Mouse (Mus musculus) MEL (cell line): ENCODE data around the gene Cdkl3. TPM values are rescaled to one million over a fixed set of nuclear protein-coding genes. Genes with fewer than 3 reads are reported as not detected.
A peak's percentile ranks its signal among the peaks of the same experiment; 100 is the strongest.

Experiments
- DNase-seq: peaks from one replicate; pipeline ENCODE4 v3.0.0; 2011; ENCODE audit warnings: low read depth, low spot score
- H3K27ac ChIP-seq: 2 replicates; pipeline ENCODE4 v1.5.1; 2012; ENCODE audit warnings: low read depth, mild to moderate bottlenecking, control low read depth, low read length, moderate library complexity; ENCODE audit not compliant: control insufficient read depth
- H3K27me3 ChIP-seq, 2 experiments: fragments of 150-350 bp in 1 of 2; sonication (generic) in 1 of 2; 2 replicates each; pipeline ENCODE4 v1.6.1; 2012; ENCODE audit warnings: low read length in 2 of 2, mild to moderate bottlenecking in 2 of 2, improper control_type of control experiment in 1 of 2, moderate library complexity in 1 of 2; ENCODE audit not compliant: insufficient read depth in 2 of 2, control insufficient read depth in 1 of 2
- H3K36me3 ChIP-seq, 2 experiments: 2 replicates each; pipeline ENCODE4 v1.6.1; 2012 to 2014; ENCODE audit warnings: low read length in 2 of 2, improper control_type of control experiment in 1 of 2, inconsistent platforms in 1 of 2, mild to moderate bottlenecking in 1 of 2; ENCODE audit not compliant: insufficient read depth in 2 of 2, control insufficient read depth in 1 of 2
- H3K4me1 ChIP-seq, 2 experiments: fragments of 150-350 bp in 1 of 2; sonication (generic) in 1 of 2; 2 replicates each; pipeline ENCODE4 v1.6.1; 2012; ENCODE audit warnings: low read length in 2 of 2, improper control_type of control experiment in 1 of 2, mild to moderate bottlenecking in 1 of 2; ENCODE audit not compliant: insufficient read depth in 2 of 2, control insufficient read depth in 1 of 2
- H3K4me3 ChIP-seq, 2 experiments: fragments of 150-350 bp in 1 of 2; sonication (generic) in 1 of 2; 2 replicates each; pipeline ENCODE4 v1.5.1; 2012; ENCODE audit warnings: low read depth in 2 of 2, low read length in 2 of 2, mild to moderate bottlenecking in 2 of 2, moderate library complexity in 2 of 2, control low read depth in 1 of 2, improper control_type of control experiment in 1 of 2; ENCODE audit not compliant: control insufficient read depth in 1 of 2, insufficient read depth in 1 of 2
- H3K79me2 ChIP-seq: 2 replicates; pipeline ENCODE4 v1.6.1; 2012; ENCODE audit warnings: mild to moderate bottlenecking, low read length, moderate library complexity; ENCODE audit not compliant: control insufficient read depth, poor library complexity, insufficient read depth
- H3K9ac ChIP-seq: 2 replicates; pipeline ENCODE4 v1.6.1; 2012; ENCODE audit warnings: low read depth, mild to moderate bottlenecking, control low read depth, low read length, moderate library complexity; ENCODE audit not compliant: control insufficient read depth, poor library complexity, severe bottlenecking
- H3K9me3 ChIP-seq: fragments of 150-350 bp; sonication (generic); replicated peaks from 2 replicates; pipeline ENCODE4 v1.6.1; 2012; ENCODE audit warnings: mild to moderate bottlenecking, low read length, improper control_type of control experiment, moderate library complexity; ENCODE audit not compliant: insufficient read depth
- BHLHE40 ChIP-seq: IDR thresholded peaks from 2 replicates; pipeline ENCODE4 v1.6.1; 2012; ENCODE audit warnings: low read depth, mild to moderate bottlenecking, inconsistent platforms, low read length, improper control_type of control experiment, borderline replicate concordance
- CHD2 ChIP-seq: IDR thresholded peaks from 2 replicates; pipeline ENCODE4 v1.6.1; 2011; ENCODE audit warnings: low read length, improper control_type of control experiment
- CTCF ChIP-seq, 3 experiments: IDR thresholded peaks in 2 of 3; conservative IDR thresholded peaks in 1 of 3; 2 replicates each; pipeline ENCODE4 v1.5.1; 2011 to 2012; ENCODE audit warnings: low read length in 3 of 3, low read depth in 2 of 3, mild to moderate bottlenecking in 2 of 3, improper control_type of control experiment in 1 of 3, inconsistent platforms in 1 of 3, mixed read lengths in 1 of 3, moderate library complexity in 1 of 3; ENCODE audit not compliant: control insufficient read depth in 1 of 3, insufficient read depth in 1 of 3, poor library complexity in 1 of 3, severe bottlenecking in 1 of 3
- E2F4 ChIP-seq: IDR thresholded peaks from 2 replicates; pipeline ENCODE4 v1.6.1; 2011; ENCODE audit warnings: low read depth, low read length, improper control_type of control experiment, borderline replicate concordance
- ELF1 ChIP-seq: IDR thresholded peaks from 2 replicates; pipeline ENCODE4 v1.6.1; 2014; ENCODE audit warnings: low read depth, mild to moderate bottlenecking, inconsistent platforms, low read length, improper control_type of control experiment, moderate library complexity
- EP300 ChIP-seq, 2 experiments: IDR thresholded peaks; 2 replicates each; pipeline ENCODE4 v1.6.1; 2011; ENCODE audit warnings: improper control_type of control experiment in 2 of 2, low read length in 2 of 2, low read depth in 1 of 2, mild to moderate bottlenecking in 1 of 2
- ETS1 ChIP-seq: IDR thresholded peaks from 2 replicates; pipeline ENCODE4 v1.6.1; 2012; ENCODE audit warnings: low read depth, mild to moderate bottlenecking, inconsistent platforms, low read length, improper control_type of control experiment, moderate library complexity
- GABPA ChIP-seq: IDR thresholded peaks from 2 replicates; pipeline ENCODE4 v1.6.1; 2012; ENCODE audit warnings: low read depth, mild to moderate bottlenecking, inconsistent platforms, low read length, improper control_type of control experiment, moderate library complexity
- GATA1 ChIP-seq: IDR thresholded peaks from 2 replicates; pipeline ENCODE4 v1.6.1; 2011; ENCODE audit warnings: low read depth, low read length, improper control_type of control experiment
- HCFC1 ChIP-seq: IDR thresholded peaks from 2 replicates; pipeline ENCODE4 v1.6.1; 2012; ENCODE audit warnings: low read depth, mild to moderate bottlenecking, inconsistent platforms, low read length, improper control_type of control experiment, moderate library complexity
- JUND ChIP-seq: IDR thresholded peaks from 2 replicates; pipeline ENCODE4 v1.6.1; 2011; ENCODE audit warnings: low read depth, mild to moderate bottlenecking, improper control_type of control experiment, low read length
- KAT2A ChIP-seq: conservative IDR thresholded peaks from 2 replicates; pipeline ENCODE4 v1.6.1; 2012; ENCODE audit warnings: low read depth, low read length, improper control_type of control experiment, inconsistent platforms
- MAFK ChIP-seq: IDR thresholded peaks from 2 replicates; pipeline ENCODE4 v1.6.1; 2011; ENCODE audit warnings: low read depth, mild to moderate bottlenecking, low read length, improper control_type of control experiment, borderline replicate concordance
- MYC ChIP-seq: IDR thresholded peaks from 2 replicates; pipeline ENCODE4 v1.6.1; 2011; ENCODE audit warnings: low read depth, mild to moderate bottlenecking, low read length, improper control_type of control experiment, moderate library complexity
- NELFE ChIP-seq: IDR thresholded peaks from 2 replicates; pipeline ENCODE4 v1.6.1; 2011; ENCODE audit warnings: low read depth, low read length, improper control_type of control experiment
- NRF1 ChIP-seq: IDR thresholded peaks from 2 replicates; pipeline ENCODE4 v1.6.1; 2014; ENCODE audit warnings: low read depth, mild to moderate bottlenecking, inconsistent platforms, low read length, improper control_type of control experiment, moderate library complexity; ENCODE audit not compliant: poor library complexity, insufficient read depth, severe bottlenecking
- POLR2A ChIP-seq, 2 experiments: IDR thresholded peaks; 2 replicates each; pipeline ENCODE4 v1.6.1; 2011 to 2012; ENCODE audit warnings: low read length in 2 of 2, mild to moderate bottlenecking in 2 of 2, control low read depth in 1 of 2, improper control_type of control experiment in 1 of 2, low read depth in 1 of 2, moderate library complexity in 1 of 2; ENCODE audit not compliant: control insufficient read depth in 1 of 2, insufficient read depth in 1 of 2, poor library complexity in 1 of 2
- POLR2AphosphoS5 ChIP-seq: IDR thresholded peaks from 2 replicates; pipeline ENCODE4 v1.6.1; 2012; ENCODE audit warnings: low read depth, borderline replicate concordance, mild to moderate bottlenecking, inconsistent platforms, low read length, moderate library complexity, mixed read lengths
- RAD21 ChIP-seq: IDR thresholded peaks from 2 replicates; pipeline ENCODE4 v1.6.1; 2011; ENCODE audit warnings: mild to moderate bottlenecking, low read depth, low read length, improper control_type of control experiment
- RCOR1 ChIP-seq: IDR thresholded peaks from 2 replicates; pipeline ENCODE4 v1.6.1; 2012; ENCODE audit warnings: low read depth, mild to moderate bottlenecking, inconsistent platforms, low read length, improper control_type of control experiment
- SIN3A ChIP-seq: IDR thresholded peaks from 2 replicates; pipeline ENCODE4 v1.6.1; 2012; ENCODE audit warnings: low read length, improper control_type of control experiment, inconsistent platforms
- TBP ChIP-seq: IDR thresholded peaks from 2 replicates; pipeline ENCODE4 v1.8.0; 2011; ENCODE audit warnings: low read depth, low read length, improper control_type of control experiment
- UBTF ChIP-seq: IDR thresholded peaks from 2 replicates; pipeline ENCODE4 v1.6.1; 2012; ENCODE audit warnings: low read depth, mild to moderate bottlenecking, inconsistent platforms, low read length, improper control_type of control experiment, moderate library complexity, borderline replicate concordance; ENCODE audit not compliant: insufficient read depth
- ZKSCAN1 ChIP-seq: IDR thresholded peaks from 2 replicates; pipeline ENCODE4 v1.6.1; 2012; ENCODE audit warnings: low read depth, mild to moderate bottlenecking, inconsistent platforms, low read length, improper control_type of control experiment, moderate library complexity
- ZMIZ1 ChIP-seq: IDR thresholded peaks from 2 replicates; pipeline ENCODE4 v1.6.1; 2012; ENCODE audit warnings: low read depth, mild to moderate bottlenecking, inconsistent platforms, low read length, improper control_type of control experiment, moderate library complexity
- ZNF384 ChIP-seq: IDR thresholded peaks from 2 replicates; pipeline ENCODE4 v1.6.1; 2012; ENCODE audit warnings: low read depth, mild to moderate bottlenecking, inconsistent platforms, low read length, improper control_type of control experiment
- polyA plus RNA-seq, 2 experiments: library from polyadenylated mRNA; stranded (reverse) in 1 of 2; unstranded in 1 of 2; fragments of >175 nt in 1 of 2; fragments of >200 nt in 1 of 2; gene quantifications; 2 replicates each; pipeline versions ENCODE4 v1.2.1 to v1.2.4; 2012; ENCODE audit warnings: low replicate concordance in 2 of 2, low read depth in 1 of 2; ENCODE audit not compliant: insufficient read length in 2 of 2, insufficient read depth in 1 of 2, missing spikeins in 1 of 2
- total RNA-seq: library from RNA; depleted of rRNA; stranded (reverse); fragments of 300-350 nt; gene quantifications from 2 replicates; pipeline ENCODE4 v1.2.3, GENCODE M21; 2012

Gene Cdkl3
- total and polyA plus RNA-seq, 3 experiments, result 3.7 to 4.9 TPM; not detected in 1

DNA sequence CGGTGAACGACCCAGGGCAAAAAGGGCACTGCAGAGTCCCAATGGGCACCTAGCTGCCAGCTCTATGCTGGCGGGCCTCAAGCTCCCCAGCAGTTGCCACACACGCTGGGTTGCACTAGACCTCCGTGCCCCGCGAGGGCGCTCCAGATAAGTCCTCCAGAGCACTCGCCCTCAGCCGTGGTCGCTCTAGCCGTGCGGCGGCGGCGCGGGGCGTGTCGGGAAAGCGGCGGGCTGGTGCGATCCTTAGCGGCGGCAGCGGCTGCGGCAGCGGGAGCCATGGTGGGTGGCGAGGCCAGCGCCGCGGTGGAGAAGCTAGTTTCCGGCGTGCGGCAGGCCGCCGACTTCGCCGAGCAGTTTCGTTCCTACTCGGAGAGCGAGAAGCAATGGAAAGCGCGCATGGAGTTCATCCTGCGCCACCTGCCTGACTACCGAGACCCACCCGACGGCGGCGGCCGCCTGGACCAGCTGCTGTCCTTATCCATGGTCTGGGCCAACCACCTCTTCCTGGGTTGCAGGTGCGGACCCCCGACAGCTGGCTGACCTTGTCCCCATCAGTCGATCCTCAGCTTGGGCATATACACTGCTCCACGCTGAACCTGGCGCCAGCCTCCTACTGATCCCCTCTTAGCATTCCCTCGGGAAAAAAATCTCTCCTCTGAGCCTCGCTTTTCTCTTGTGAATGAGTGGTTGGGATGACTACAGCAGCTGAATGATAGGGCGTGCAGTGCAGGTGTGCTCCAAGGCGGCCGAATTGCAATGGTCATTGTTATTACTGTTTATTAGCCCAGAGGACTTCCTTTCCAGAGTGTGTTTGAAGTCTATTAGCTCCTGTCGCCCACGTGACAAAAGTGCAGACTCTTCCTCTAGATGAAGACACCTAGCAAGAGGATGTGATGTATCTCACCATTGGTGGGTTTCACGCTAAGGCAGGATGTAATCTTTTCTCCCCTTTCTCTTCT, 36.3 kb upstream of the Cdkl3 start, which contains the start of gene Cdkn2aipnl (continued):
- TF ChIP-seq E2F4, result no peak
- no peak for TF ChIP-seq BHLHE40
- peak; percentile 72 to 96 (median 94) for TF ChIP-seq CTCF (IDR thresholded peaks at IDR 0.05 in 2 of 3, conservative IDR thresholded peaks at IDR 0.05 in 1 of 3; ENCODE audit: control insufficient read depth in 1 of 3, insufficient read depth in 1 of 3, low read depth in 2 of 3, low read length in 3 of 3, poor library complexity in 1 of 3, severe bottlenecking in 1 of 3)
- TF ChIP-seq EP300 (IDR thresholded peaks at IDR 0.05; ENCODE audit: low read depth in 1 of 2, low read length in 2 of 2), result peak in 1 of 2 experiments; percentile 59; a peak in 2 of 4 replicates
- no peak for TF ChIP-seq ZMIZ1
- TF ChIP-seq, all 39 proteins: peak for 20

DNA sequence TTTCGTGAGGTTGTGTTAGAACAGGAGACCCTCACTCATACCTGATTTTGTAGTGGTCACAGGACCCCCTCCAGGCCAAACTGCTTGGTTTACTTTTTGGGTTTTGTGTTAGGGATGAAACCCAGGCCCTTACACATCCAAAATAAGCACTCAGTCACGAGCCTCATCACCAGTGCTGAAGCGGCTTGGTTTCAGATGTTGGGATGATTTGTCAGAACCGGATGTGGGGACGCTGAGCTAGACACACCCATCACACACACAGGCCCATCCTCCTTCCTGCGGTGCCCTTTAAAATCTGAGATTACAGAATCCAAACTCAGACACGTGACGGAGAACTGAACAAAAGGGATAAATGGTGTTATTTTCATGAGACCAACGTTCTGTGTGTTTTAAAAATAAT, 35.1 kb upstream of the Cdkl3 start:
- Histone ChIP-seq H3K27ac (no peak overlapping the region), H3K4me3 (no peak overlapping the region), H3K27me3 (no peaks in the 10 kb centered on the region; a peak in 2 of 4 replicates), H3K4me1 (peaks cover 0 to 10% of the 10 kb centered on the region in 2 experiments; a peak in 2 of 4 replicates), H3K79me2 (peaks cover 16% of the 10 kb centered on the region), H3K36me3 (peaks cover 14 to 17% of the 10 kb centered on the region in 2 experiments), H3K9ac (no peak overlapping the region; the same call in 1 of the 2 replicates), H3K9me3 (no peaks in the 10 kb centered on the region)
- DNase-seq, result no peak
- 0 out of 2 replicates have a peak, but pooled peaks have one; percentile 14 for TF ChIP-seq SIN3A
- TF ChIP-seq MYC, result no peak
- TF ChIP-seq NRF1, result no peak

DNA sequence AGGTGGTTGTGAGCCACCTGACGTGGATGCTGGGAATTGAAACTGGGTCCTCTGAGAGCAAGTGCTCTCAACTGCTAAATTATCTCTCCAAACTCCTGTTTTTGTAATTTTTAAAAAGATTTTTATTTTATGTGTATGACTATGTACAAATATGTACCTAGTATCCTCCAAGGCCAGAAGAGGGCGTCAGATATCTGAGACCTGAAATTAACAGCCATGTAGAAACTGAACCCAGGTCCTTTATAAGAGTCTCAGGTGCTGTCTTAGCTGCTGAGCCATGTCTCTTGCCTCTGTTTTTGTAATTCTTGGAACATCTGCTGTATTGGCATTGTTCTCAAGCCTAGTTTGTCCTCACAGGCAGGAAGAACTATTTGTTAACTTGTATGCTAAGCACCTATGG, 34.5 kb upstream of the Cdkl3 start:
- peaks cover 14 to 17% of the 10 kb centered on the region in 2 experiments for H3K36me3 ChIP-seq
- no peaks in the 10 kb centered on the region for H3K9me3 ChIP-seq
- H3K79me2 ChIP-seq, result peaks cover 16% of the 10 kb centered on the region
- H3K27me3 ChIP-seq, result no peaks in the 10 kb centered on the region; a peak in 2 of 4 replicates
- no peak overlapping the region for H3K9ac ChIP-seq
- peak; percentile 52 for DNase-seq
- H3K4me3 ChIP-seq, result no peak overlapping the region
- H3K4me1 ChIP-seq, result peaks cover 0 to 10% of the 10 kb centered on the region in 2 experiments; a peak in 2 of 4 replicates
- no peak overlapping the region for H3K27ac ChIP-seq
- TF ChIP-seq POLR2AphosphoS5 (no peak), BHLHE40 (no peak), ZMIZ1 (no peak), CTCF (IDR thresholded peaks at IDR 0.05 in 2 of 3, conservative IDR thresholded peaks at IDR 0.05 in 1 of 3; ENCODE audit: control insufficient read depth in 1 of 3, insufficient read depth in 1 of 3, low read depth in 2 of 3, low read length in 3 of 3, poor library complexity in 1 of 3, severe bottlenecking in 1 of 3) (peak in 2 of 3 experiments; percentile 12 to 49; a peak in 2 of 6 replicates), GATA1 (no peak), ZNF384 (no peak), CHD2 (no peak), JUND (no peak), RAD21 (peak; percentile 20; the same call in 1 of the 2 replicates), SIN3A (no peak), TBP (no peak), RCOR1 (no peak), MAFK (no peak), POLR2A (IDR thresholded peaks at IDR 0.05; ENCODE audit: control insufficient read depth in 1 of 2, insufficient read depth in 1 of 2, low read depth in 1 of 2, low read length in 2 of 2, poor library complexity in 1 of 2) (no peak), ELF1 (no peak), UBTF (no peak), GABPA (no peak), ZKSCAN1 (no peak), ETS1 (no peak), KAT2A (no peak), NELFE (no peak), HCFC1 (no peak)
